Mouse (Mus musculus): ENCODE results near the gene Atp13a3.

The Atp13a3 gene

DNA sequence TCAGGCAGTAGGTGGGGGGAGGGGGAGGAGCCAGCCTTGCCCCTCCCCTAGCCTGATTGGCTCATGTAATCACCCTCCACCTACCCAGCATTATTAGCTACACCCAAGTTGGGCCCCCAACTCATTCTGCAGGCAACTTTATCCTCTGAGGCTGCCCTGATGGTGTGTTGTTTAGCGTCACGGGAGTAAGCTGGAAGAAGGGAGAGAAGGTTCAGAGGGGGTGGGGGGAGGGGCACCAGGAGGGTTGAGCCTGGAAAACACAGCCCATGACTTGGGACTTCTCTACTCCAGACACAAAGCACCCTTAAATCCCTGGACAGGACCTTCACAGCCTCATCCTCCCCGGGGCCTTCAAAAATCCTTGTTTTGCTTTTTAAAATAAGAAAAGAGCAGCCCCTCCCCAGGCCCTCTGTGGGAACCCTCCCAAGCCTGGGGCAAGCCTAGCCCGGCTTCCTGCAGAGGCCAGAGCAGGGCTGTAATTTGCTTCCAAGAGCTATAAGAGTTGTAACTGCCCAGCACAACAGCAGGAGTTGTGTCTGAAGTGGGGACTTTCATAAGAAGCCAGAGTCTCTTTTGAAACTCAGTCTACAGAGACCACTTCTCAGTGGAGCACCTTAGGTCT lies 125.0 kb downstream of the Atp13a3 start:
- DNase-seq (ENCODE audit: low read depth, low spot score), result no peak

DNA sequence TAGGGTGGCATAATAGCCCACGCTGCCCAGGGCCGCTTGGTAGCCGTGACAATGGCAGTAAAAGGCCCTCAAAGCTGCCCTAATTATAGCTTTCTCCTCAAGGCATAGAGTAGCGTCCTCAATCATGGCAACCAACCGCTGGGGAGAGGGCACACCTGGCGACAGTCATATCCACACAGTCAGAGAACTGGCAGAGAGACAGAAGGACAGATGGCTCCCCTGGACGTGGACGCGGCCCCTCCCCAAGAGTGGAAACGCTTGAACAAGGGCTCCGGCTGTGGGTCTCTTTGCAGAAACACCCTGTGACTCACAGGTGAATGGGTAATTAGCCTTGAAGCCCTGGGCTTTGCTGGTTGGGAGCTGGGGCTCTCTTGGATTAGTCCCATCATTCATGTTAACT lies 127.4 kb downstream of the Atp13a3 start:
- no peak for DNase-seq (ENCODE audit: low read depth, low spot score)

- DNase-seq (ENCODE audit: low read depth, low spot score), result no peak
Measured at GRCm38 (mm10) chr16:30275558-30276340, 130.0 kb downstream of the Atp13a3 start.

GRCm38 (mm10) chr16:30273065-30273464 lies 132.7 kb downstream of the Atp13a3 start:
- no peak for DNase-seq (ENCODE audit: low read depth, low spot score)

GRCm38 (mm10) chr16:30271941-30272595 lies 133.7 kb downstream of the Atp13a3 start:
- no peak for DNase-seq (ENCODE audit: low read depth, low spot score)

GRCm38 (mm10) chr16:30271223-30271761 lies 134.5 kb downstream of the Atp13a3 start:
- no peak for DNase-seq (ENCODE audit: low read depth, low spot score)

DNA sequence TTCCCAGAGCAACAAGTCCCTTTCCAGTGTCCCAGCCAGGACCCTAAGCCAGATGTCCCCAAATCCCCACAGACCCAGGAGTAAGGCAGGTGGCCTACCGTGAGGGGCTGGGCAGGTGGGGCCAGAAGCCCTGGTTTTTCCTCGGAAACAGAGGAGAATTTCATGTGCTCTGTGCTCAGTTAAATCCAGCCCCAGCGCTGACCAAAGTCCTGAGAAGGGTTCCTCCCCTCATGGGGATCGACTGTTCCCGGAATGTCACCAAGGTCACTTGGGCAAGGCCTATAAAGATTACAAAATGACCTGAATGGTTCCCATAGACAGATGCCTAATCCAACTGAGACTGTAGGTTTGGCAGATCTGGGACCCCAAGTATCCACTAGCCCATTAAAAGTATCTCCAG lies 138.4 kb downstream of the Atp13a3 start, which contains the start of gene Cpn2:
Cpn2 (minus strand) TSS at position 141 of the 400 bp plus-strand sequence.
- DNase-seq (ENCODE audit: low read depth, low spot score), result no peak

DNA sequence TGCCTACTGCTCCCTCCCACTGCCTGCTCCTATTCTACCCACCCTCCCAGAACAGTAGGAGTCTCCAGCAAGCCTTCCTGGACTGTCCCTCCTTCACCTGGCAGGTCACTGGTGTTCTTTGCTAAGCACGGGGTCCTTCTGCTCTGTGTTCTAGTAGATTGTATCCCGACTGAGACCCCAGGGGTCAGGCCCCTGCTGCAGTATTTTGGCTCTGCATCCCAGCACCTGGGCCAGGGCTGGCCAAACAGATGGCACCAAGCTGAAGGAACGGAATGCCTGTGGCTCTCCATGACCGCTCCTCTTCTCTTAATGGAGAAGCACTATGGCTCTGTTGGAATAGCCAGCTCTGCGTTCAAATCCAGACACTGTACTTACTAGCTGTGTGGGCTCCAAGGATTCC lies 139.2 kb downstream of the Atp13a3 start:
- DNase-seq (ENCODE audit: low read depth, low spot score), result no peak

GRCm38 (mm10) chr16:30265611-30266010 lies 140.2 kb downstream of the Atp13a3 start:
- no peak for DNase-seq (ENCODE audit: low read depth, low spot score)

DNA sequence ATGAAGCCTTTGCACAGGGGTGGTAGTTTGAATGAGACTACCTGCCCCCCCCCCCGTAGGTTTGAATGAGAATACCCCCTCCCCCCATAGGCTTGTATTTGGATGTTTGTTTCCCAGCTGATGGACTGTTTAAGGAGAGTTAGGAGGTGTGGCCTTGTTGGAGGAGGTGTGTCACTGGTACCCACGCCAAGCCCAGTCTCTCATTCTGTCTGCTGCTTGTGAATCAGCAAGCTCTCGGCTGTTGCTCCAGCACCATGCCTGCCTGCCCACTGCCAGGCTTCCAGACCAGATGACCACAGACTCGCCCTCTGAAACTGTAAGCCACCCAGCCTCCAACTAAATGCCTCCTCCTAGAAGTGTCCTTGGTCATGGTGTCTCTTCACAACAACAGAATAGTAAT lies 142.6 kb downstream of the Atp13a3 start:
- no peak for DNase-seq (ENCODE audit: low read depth, low spot score)

DNA sequence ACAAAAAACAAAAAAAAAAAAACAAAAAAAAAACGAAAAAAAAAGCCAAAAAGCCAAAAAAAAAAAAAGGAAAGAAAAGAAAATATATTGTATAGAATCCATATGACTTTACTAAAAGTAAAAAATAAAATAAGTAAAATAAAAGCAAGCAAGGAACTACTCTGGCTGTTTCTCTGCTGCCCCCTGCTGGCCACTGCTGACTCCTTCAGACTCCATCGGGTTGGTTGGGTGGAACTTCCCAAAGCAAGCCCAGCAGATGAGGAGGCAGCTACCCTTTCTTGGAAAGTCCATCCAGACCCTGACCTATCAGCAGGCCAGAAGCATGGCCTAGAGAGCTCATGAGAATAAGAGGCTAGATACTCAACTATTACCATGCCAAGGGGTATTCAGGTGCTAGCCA lies 143.1 kb downstream of the Atp13a3 start:
- peak; percentile 26 for DNase-seq (ENCODE audit: low read depth, low spot score)
